Mouse (Mus musculus): ENCODE measurements around the gene Gdpd3. TPM values are rescaled to one million over a fixed set of nuclear protein-coding genes. Genes with fewer than 3 reads are reported as not detected.
"Not testable (repeated sequence)": the region's sequence is repeated elsewhere in the genome, so short reads cannot be mapped to it uniquely, and the experiment has no call there.

The Gdpd3 gene
- total RNA-seq (2022), result 1 to 10 TPM; 1.3 to 2.2 (median 1.8) TPM

DNA sequence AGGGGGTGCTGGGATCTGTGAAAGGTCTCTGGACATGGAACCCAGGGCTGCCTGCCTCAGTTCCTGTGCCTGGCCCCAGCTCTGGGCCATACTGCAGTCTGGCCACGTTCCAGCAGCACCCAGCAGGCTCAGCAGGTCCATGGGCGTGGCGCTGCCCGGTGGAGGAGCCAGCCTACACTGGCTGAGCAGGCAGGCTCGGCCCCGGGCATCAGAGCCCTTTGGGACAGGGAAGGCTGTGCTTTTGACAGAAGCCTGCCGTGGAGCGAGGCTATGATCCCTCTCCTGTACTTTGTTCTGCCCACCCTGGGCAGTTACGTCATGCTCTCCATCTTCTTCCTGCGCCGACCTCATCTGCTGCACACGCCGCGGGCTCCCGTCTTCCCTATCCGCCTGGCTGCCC is at the start of gene Gdpd3:
TSS of gene Gdpd3 (plus strand) at position 134 of the 400 bp plus-strand sequence.
- no peak for DNase-seq (ENCODE audit: low spot score)

DNA sequence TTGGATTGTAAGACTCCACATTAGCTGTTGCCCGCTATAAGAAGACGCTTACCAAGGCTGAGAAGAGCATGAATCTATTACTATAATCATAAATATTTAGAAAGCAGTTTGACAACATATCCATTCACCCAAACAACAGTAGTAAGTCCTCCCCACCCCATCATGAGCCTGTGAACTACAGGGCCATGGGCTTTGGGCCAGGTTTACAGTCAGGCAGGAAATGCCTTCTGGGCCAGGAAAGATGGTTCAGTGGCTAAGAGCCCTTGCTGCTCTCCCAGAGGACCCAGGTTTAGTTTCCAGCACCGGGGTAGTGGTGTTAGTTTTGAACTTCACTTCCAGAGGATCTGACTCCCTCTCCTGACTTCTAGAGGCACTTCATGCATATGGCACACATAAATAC is 48.6 kb upstream of the Gdpd3 start:
- no peak for DNase-seq (ENCODE audit: low spot score)

DNA sequence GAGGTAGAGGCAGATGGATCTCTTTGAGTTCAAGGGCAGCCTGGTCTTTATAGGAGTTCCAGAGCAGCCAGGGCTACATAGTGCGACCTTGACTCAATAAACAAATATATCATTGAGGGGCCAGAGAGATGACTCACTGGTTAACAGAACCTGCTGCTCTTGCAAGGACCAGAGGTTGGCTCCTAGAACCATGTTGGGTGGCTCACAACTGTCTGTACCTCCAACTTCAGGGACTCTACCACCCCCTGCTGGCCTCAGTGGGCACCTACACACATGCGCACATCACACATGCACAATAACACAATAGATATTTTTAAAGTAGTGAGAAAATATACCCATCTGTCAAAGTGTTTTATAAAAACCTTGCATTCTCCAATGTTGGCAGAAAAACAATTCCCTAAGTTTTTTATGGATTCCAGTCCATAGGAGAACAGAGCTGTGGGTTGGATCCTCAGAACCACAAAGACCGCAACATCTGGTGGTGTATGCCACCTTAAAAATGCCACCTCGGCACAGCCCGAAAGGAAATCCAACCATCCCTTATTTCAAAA is 47.3 kb upstream of the Gdpd3 start:
- no peak for DNase-seq (ENCODE audit: low spot score)

DNA sequence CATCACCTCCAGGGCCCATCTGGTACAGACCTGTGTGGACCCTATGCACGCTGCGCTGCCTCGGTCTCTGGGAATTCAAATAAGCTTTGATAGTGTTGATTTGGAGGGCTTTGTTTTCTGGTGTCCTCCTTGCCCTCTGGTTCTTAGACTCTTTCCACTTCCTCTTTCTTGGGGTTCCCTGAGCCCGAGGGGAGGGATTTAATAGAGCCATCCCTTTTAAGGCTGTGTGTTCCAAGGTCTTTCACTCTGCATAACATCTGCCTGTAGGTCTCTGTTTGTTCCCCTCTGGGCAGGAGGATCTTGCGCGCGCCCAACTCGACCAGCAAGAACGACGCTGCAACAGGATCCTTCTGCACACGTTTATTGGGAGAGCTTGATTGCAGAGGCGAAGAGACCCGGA is 44.5 kb upstream of the Gdpd3 start:
- DNase-seq (ENCODE audit: low spot score), result no peak

DNA sequence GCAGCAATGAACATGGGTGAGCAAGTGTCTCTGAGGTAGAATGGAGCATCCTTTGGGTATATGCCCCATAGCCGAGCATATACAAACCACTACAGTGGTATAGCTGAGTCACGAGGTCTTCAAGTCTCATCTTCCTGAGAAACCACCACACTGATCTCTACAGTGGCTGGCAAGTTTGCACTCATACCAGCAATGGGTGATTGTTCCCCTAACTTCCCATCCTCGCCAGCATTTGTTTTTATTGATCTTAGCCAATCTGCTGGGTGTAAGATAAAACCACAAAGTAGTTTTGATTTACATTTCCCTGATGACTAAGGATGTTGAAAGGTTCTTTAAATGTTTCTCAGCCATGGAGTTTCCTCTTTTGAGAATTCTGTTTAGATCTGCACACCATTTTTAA is 41.1 kb upstream of the Gdpd3 start:
- no peak for DNase-seq (ENCODE audit: low spot score)

- no peak for DNase-seq (ENCODE audit: low spot score)
Measured at GRCm38 (mm10) chr7:126725667-126726066, 40.5 kb upstream of the Gdpd3 start.

- not testable (repeated sequence) for DNase-seq (ENCODE audit: low spot score)
Measured at GRCm38 (mm10) chr7:126730256-126730789, 35.8 kb upstream of the Gdpd3 start.

DNA sequence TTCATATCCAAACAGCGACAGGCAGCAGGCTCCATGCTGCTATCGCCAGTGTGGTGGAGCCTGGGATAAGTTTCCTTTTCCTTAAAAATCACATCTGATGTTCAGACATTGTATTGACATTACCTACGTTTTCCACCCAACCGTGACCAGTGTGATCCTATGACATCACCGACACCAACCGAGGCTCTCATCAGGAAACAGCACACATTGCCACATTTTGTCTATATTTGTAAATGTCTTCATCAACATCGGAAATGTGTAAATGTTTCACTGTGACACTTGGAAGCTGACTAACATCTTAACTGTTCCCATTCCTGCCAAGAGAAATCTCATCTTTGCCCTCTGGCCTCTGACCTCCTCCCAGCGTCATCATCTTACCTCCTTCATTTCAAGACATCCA is 30.0 kb upstream of the Gdpd3 start:
- DNase-seq (ENCODE audit: low spot score), result no peak

GRCm38 (mm10) chr7:126739551-126739950 is 26.6 kb upstream of the Gdpd3 start:
- no peak for DNase-seq (ENCODE audit: low spot score)

DNA sequence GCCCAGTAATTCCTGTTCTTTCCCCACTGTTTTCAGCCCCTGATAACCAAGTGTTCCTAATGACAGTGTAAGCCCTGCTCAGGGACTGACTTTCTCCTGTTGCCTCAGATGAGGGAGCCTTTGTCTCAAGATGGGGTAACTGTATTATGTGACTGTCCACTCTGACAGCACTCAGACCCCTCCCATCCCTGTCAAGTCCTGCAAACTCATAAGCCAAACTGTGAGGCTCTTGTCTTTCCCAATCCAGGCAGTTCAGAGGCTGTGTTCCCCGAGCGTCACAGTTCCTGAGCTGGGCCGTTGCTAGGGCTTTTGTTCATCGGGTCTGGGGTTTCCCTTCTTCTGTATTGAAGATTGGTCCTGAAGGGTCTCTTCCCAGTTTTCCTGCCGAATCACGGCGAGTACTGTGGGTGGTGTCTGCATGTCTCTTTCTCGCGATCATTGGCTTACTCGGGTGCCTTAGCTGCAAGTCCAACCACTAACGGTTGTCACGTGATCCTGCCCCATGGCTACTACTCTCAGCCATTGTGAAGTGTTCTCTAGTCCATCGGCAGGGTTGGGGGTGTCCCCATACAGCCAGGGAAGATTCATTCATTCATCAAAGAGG is 25.9 kb upstream of the Gdpd3 start:
- no peak for DNase-seq (ENCODE audit: low spot score)

GRCm38 (mm10) chr7:126740977-126741376 is 25.2 kb upstream of the Gdpd3 start:
- DNase-seq (ENCODE audit: low spot score), result no peak

DNA sequence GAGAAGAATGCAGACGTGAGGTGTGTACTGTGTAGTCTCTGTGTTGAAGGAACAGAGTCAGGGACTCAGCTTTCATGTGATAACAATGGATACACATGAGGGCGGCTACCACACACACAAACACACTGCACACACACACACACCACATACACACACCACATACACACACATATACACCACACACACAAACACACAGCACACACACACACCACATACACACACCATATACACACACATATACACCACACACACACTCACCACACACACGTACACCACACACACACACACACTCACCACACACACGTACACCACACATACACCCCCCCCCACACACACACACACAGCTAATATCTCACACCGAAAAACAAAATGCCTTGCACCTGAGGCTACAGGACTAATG is 24.7 kb upstream of the Gdpd3 start:
- DNase-seq (ENCODE audit: low spot score), result no peak

DNA sequence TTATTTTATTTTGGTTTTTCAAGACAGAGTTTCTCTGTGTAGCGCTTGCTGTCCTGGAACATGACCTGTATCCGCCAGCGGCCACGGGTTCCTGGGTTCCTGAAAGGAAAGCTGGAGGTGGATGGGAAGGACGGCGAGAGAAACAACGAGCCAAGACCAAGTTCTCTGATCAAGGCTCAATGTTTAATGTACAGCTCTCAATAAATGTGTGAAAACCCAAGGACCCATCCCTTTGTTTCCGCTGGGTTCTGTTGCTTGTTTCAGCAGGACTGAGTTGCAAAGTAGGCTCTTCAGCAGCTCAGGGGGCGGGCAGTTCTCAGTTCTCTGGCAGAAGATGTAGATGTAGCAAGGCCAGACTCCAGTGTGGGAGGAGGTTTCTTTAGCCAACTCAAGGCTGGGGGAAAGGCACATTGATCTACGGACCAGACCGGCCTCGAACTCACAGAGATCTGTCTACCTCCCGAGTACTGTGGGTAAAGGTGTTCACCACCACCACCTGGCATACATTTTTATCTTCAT is 24.1 kb upstream of the Gdpd3 start:
- no peak for DNase-seq (ENCODE audit: low spot score)

DNA sequence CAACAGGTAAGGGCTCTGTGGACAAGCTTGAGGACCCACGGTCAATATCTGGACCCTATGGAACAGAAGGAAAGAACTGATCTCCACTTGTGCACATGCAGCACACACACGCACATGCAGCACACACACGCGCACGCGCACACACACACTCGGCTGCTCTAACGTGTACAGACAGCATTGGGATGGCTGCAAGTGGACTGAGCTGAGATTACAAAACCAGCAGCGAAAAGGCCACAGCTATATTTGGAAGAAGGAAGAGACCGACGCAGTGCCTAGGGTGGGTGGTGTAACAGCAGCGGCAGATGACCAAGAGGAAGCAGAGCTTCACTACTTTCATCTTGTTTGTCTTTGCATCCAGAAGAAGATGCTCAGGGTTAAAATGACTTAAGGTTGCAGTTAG is 20.1 kb upstream of the Gdpd3 start:
- no peak for DNase-seq (ENCODE audit: low spot score)

DNA sequence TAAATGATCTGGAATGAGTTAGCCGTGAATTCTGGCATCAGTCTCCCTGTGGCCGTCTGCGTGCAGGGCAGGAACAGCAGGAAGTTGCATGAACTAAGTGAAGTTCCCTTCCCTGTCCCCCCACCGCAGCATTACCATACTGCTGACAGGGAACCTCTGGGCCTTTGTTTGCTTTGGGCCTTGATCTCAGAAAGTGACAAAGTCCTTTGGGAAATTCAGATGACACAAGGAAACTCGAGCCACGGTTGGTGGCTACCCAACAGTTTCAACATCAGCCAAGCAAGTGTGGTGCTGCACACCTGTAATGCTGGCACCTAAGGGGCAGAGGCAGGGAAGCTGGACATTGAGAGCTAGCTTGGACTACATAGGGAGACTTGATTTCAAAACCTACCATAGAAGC is 19.3 kb upstream of the Gdpd3 start:
- DNase-seq (ENCODE audit: low spot score), result no peak

DNA sequence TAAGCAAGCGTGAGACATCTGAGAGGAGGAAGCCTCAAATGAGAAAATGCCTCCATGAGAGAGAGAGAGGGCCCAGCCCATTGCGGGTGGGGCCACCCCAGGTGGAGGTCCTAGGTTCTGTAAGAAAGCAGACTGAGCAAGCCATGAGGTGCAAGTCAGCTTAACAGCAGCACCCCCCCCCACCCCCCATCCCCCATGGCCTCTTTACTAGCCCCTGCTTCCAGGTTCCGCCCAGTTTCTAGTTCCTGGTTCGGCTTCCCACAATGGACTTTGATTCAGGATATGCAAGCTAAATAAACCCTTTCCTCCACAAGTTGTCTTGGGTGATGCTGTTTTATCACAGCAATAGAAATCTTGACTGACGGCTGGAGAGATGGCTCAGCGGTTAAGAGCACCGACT is 17.3 kb upstream of the Gdpd3 start:
- no peak for DNase-seq (ENCODE audit: low spot score)

DNA sequence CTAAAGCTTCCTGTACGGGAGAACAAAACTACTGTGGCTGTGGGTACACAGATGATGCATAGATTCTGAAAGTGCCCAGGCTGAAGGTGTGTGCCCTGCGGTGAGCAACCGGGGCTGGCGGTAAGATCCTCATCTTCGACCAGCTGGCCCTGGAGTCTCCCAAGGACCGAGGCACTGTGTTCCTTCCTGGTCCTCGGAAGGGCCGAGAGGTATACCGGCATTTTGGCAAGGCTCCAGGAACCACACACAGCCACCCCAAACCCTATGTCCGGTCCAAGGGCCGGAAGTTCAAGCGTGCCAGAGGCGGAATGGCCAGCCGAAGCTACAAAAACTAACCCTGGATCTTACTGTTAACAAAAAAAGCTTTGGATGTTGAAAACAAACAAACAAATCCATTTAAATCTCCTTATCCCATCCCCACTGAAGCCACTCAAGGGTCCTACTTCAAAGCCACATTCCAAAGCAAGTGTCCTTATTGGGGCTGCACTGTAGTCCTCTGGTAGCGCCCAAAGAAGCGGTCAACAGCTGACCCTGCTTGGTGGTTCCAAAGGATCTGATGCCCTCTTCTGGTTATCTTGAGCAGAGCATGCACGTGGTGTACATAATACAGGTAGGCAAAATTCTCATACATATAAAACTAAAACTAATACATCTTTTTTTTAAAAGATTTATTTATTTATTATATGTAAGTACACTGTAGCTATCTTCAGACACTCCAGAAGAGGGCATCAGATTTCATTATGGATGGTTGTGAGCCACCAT is 16.4 kb upstream of the Gdpd3 start:
- DNase-seq (ENCODE audit: low spot score), result no peak

- DNase-seq (ENCODE audit: low spot score), result peak; percentile 86
Measured at GRCm38 (mm10) chr7:126754866-126755265, 11.3 kb upstream of the Gdpd3 start.

DNA sequence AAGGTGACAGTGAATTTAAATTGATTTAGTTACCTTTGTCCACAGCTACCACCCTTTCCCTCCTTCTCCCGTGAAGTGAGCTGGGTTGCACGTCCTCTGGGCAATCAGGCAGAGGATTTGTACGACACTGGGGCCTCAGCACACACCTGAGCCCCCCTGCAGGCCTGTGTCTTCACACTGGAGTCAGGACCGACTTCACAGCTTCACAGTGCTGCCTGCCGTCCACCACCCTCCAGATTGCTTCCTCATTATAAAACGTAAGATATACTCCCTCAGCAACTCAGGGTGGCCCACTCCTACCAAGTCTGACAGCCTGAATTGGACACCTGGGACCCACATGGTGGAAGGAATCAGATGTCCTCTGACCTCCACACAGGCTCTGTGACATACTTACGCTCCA is 7.6 kb upstream of the Gdpd3 start:
- DNase-seq (ENCODE audit: low spot score), result no peak

GRCm38 (mm10) chr7:126759050-126759671 is 7.0 kb upstream of the Gdpd3 start, which contains the start of gene Mapk3:
Gene Mapk3 (plus strand): TSS chr7:126759601.
- peak; percentile 87 for DNase-seq (ENCODE audit: low spot score)

DNA sequence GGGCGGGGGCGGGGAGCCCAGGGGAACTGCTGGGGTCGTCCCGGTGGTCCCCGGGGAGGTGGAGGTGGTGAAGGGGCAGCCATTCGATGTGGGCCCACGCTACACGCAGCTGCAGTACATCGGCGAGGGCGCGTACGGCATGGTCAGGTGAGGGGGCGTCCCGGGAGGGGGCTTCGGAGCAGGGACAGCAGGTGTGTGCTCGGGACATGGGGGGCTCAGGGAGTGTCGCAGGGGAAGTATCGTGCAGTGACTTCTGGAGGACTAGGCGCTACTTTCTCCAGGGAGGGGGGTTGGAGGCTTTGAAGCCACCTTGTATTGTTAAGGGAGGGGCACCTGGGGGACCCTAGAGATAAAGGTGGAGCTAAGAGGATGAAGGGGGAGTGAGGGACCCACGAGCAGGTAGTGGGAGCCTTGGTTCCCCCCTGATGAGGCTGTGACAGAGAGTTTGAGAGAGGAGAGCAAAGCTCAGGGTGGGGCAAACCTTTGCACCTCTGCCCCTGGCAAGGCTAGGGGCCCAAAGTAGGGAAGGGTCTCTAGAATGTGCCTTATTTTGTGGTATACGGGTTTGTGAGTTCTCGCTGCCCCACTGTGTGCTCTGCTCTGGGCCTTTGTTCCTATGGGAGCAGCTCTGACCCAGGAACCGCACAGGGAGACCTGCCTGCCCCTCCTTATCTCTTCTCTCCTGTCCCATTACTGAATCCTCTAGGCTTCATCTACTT is 6.3 kb upstream of the Gdpd3 start:
- no peak for DNase-seq (ENCODE audit: low spot score)

Measured in heart, adult 8-10 months (tissue).